Mouse (Mus musculus): ENCODE measurements around the gene Zbtb38. TPM values are rescaled to one million over a fixed set of nuclear protein-coding genes. Genes with fewer than 3 reads are reported as not detected.
"Not testable (repeated sequence)": the region's sequence is repeated elsewhere in the genome, so short reads cannot be mapped to it uniquely, and the experiment has no call there.

Zbtb38 gene
- polyA plus RNA-seq, 1 experiment from 2014 or later: 19.7 TPM

DNA sequence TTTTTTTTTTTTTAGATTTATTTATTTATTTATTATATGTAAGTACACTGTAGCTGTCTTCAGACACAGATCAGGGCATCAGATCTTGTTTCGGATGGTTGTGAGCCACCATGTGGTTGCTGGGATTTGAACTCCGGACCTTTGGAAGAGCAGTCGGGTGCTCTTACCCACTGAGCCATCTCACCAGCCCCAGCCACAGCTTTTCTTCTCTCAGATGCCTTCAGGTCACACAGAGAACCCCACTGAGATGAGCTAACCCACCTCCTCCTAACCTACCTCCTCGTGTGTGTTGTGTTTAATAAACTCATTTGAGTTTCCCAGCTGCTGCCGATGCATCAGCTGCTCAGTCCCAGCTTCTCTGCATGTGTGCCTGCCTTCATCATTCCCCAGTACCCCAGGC lies 74.9 kb downstream of the Zbtb38 start:
- H3K4me2 ChIP-seq (replicated peaks); H3K27me3 ChIP-seq (replicated peaks); H3K36me3 ChIP-seq; H3K27ac ChIP-seq; ATAC-seq (ENCODE audit: low FRiP score, low read depth); H3K9me3 ChIP-seq; H3K4me3 ChIP-seq; H3K4me1 ChIP-seq; H3K9ac ChIP-seq: not testable (repeated sequence)
- 87% methylated on average over 5 of the region's 5 CpGs for WGBS

DNA sequence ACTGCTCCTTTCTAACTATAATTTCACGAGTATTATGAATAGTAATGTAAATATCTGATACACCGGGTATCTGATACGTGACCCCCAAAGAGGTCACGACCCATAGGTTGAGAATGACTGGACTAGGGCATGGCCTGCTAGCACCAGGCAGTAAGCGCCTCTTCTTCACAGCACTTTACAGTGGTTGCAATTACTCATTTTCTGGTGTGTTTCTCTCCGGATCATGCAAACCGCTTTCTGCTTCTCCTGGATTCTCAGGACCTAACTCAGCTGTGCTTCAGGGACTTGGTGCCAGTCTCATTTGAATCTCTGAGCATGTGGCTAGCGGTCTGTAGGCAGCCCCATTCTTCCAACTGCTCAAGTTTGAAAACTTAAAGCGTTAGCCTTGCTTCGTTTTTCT lies 76.0 kb downstream of the Zbtb38 start:
- Histone ChIP-seq H3K4me2 (replicated peaks) (no peak overlapping the region), H3K9me3 (no peaks in the 10 kb centered on the region), H3K4me1 (no peaks in the 10 kb centered on the region), H3K4me3 (no peak overlapping the region), H3K27me3 (replicated peaks) (no peaks in the 10 kb centered on the region), H3K9ac (no peak overlapping the region), H3K36me3 (no peaks in the 10 kb centered on the region), H3K27ac (no peak overlapping the region)
- ATAC-seq (ENCODE audit: low FRiP score, low read depth): no peak
- WGBS: 88% methylated on average over 10 of the region's 10 CpGs

DNA sequence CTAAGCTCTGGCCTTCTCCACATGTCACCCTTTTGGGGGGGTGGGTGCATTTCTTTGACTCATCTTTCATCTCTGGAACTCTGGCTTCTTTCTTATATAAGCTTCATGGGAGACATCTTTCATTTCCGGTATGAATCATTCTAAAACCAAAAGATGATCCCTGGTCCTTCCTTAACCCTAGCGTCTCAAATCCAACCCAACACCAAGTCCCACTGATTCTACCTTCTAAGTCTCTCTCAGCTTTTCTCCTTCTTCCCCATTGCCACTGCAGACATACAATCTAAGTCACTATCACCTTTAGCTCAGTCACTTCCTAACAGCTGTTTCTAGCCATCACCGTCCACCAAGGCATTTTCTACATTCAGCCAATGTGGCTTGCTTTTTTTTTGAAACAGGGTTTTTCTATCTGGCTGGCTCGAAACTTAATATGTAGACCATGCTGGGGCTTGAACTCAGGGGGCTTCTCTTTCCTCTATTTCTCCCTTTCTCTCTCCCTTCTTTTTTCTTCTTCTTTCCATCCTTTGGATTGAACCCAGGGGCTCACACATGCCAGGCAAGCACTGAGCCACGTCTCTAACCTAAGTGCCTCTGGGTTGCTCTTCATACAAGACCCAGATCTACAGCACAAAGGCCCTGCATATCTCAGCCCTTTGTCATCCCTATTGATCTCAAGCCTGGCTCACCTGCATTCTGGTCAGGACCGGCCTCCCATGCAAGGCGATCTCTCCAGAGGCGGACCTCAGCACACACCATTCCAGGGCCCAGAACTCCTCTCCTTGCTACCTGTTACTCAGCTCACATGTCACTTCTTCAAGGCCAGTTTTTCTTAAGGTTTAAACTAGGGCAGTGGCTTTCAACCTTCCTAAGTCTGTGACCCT lies 76.6 kb downstream of the Zbtb38 start:
- no peaks in the 10 kb centered on the region for H3K4me1 ChIP-seq
- H3K27ac ChIP-seq: no peak overlapping the region
- no peaks in the 10 kb centered on the region for H3K9me3 ChIP-seq
- H3K4me3 ChIP-seq: no peak overlapping the region
- H3K4me2 ChIP-seq (replicated peaks): no peak overlapping the region
- ATAC-seq (ENCODE audit: low FRiP score, low read depth): no peak
- no peaks in the 10 kb centered on the region for H3K36me3 ChIP-seq
- 86% methylated on average over 8 of the region's 8 CpGs for WGBS
- H3K9ac ChIP-seq: no peak overlapping the region
- no peaks in the 10 kb centered on the region for H3K27me3 ChIP-seq (replicated peaks)

DNA sequence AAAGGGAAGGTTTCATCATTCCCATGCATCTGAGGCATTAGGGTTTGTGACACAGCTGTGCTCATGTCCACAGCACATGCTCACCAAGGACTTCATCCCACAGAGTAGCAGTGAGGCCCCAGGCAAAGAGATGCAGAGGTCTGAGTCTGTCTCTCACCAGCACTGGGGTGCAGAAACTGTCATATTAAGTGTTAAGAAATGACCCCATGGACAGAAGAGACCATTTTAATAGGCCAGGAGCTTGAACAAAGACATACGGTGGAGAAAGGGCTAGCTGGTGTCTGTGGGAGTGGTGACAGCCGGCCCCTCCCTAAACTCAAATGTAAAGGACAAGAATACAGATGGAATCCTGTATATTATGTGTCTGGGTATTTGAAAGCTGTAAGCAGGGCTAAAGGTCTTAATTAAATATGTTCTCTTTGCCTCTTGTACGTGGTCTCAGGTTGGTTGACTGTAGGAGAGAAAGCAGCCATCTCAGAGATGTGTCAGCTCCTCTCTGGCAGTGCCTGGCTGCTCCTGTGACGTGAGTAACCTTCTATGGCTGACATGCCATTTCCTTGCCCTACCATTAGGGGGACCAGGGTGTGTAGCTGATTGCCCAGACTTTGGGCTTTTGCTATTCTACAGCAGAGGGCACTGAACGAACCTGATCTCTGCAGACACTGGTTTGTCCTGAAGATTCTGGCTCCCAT lies 77.4 kb downstream of the Zbtb38 start:
- no peak overlapping the region for H3K27ac ChIP-seq
- H3K9ac ChIP-seq: no peak overlapping the region
- no peak overlapping the region for H3K4me3 ChIP-seq
- 48% methylated on average over 5 of the region's 5 CpGs for WGBS
- H3K4me2 ChIP-seq (replicated peaks): no peak overlapping the region
- H3K4me1 ChIP-seq: no peaks in the 10 kb centered on the region
- H3K27me3 ChIP-seq (replicated peaks): no peaks in the 10 kb centered on the region
- no peaks in the 10 kb centered on the region for H3K9me3 ChIP-seq
- ATAC-seq (ENCODE audit: low FRiP score, low read depth): no peak
- H3K36me3 ChIP-seq: no peaks in the 10 kb centered on the region

DNA sequence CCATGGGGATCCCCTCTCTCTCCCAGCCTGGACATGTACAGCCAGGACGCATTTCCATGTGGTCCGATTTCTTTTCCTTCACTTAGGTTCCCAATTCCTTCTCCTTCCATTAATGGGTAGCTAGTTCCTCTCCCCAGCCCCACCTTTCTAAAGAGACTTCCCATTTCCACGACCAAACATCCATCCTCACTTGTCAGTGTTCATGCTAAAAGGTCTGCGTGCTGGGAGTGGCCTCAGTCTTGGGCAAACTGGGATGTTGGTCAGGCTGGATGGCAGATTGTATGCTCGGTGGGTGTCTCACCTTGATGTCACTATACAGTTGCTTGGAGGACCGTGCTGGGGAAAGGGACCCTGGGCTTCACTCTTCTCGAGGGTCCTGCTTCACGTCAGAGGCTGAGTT lies 78.3 kb downstream of the Zbtb38 start:
- Histone ChIP-seq H3K27me3 (replicated peaks) (no peaks in the 10 kb centered on the region), H3K4me1 (no peaks in the 10 kb centered on the region), H3K36me3 (no peaks in the 10 kb centered on the region), H3K27ac (no peak overlapping the region), H3K9ac (no peak overlapping the region), H3K4me2 (replicated peaks) (no peak overlapping the region), H3K4me3 (no peak overlapping the region), H3K9me3 (no peaks in the 10 kb centered on the region)
- ATAC-seq (ENCODE audit: low FRiP score, low read depth): no peak
- 89% methylated on average over 8 of the region's 8 CpGs for WGBS

DNA sequence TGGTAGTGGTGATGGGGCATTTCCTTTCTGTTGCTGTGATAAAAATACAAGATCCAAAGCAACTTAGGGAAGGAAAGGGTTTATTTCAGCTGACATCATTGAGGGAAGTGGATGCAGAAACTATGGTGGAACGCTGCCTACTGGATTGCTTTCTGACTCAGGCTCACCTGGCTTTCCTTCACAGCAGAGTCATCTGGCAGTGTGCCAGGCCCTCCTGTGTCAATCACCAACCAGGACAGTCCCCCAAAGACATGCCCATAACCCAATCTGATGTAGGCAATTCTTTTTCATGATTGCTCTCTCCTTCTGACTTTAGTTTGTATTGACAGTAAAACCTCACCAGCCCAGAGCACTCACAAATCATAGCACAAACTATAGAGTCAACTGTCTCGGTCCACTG lies 80.2 kb downstream of the Zbtb38 start:
- no peaks in the 10 kb centered on the region for H3K9me3 ChIP-seq
- 84% methylated on average over 2 of the region's 2 CpGs for WGBS
- no peak overlapping the region for H3K27ac ChIP-seq
- no peak overlapping the region for H3K4me3 ChIP-seq
- H3K27me3 ChIP-seq (replicated peaks): no peaks in the 10 kb centered on the region
- no peak for ATAC-seq (ENCODE audit: low FRiP score, low read depth)
- no peaks in the 10 kb centered on the region for H3K4me1 ChIP-seq
- no peaks in the 10 kb centered on the region for H3K36me3 ChIP-seq
- no peak overlapping the region for H3K9ac ChIP-seq
- no peak overlapping the region for H3K4me2 ChIP-seq (replicated peaks)

DNA sequence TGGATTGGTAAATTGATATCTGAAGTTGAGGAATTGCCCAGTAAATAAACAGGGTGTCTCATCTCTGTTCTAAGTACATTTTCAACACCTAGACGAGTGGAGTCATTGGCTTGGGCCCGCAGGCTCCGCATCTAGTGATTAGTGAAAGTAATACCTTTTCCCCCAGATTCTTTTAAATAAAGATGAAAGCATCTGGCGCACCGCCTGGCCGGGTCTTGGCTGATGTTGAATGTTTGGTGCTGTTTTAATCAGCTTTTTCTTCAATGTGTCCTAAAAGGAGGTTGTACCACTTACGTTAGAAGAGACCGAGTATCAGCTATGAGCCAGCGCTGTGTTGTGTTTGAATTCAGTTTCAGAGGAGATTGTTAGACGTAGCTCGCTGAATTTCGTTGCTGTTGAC lies 81.4 kb downstream of the Zbtb38 start:
- H3K4me3 ChIP-seq: no peak overlapping the region
- H3K4me1 ChIP-seq: no peaks in the 10 kb centered on the region
- no peaks in the 10 kb centered on the region for H3K27me3 ChIP-seq (replicated peaks)
- ATAC-seq (ENCODE audit: low FRiP score, low read depth): no peak
- no peak overlapping the region for H3K9ac ChIP-seq
- 95% methylated on average over 12 of the region's 12 CpGs for WGBS
- no peak overlapping the region for H3K27ac ChIP-seq
- H3K4me2 ChIP-seq (replicated peaks): no peak overlapping the region
- no peaks in the 10 kb centered on the region for H3K9me3 ChIP-seq
- no peaks in the 10 kb centered on the region for H3K36me3 ChIP-seq

DNA sequence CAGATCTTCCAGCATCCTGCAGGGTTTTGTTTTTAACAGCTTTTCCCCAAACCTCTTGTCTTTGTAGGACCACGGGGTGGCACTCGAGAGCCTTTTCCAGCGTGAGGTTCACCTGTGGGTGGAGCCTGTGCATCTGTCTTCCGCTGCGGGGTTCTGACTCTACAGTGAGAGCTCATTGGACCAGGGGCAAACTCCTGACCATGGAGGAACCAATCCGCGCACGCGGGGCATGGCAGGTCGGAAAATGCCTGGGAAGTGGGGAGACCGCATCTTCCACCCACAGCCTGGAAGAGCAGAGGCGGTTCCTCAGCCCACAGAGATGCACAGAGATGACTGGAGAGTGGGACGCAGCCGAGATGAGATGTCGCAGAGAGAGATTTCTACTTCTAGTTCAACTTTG lies 82.8 kb downstream of the Zbtb38 start:
- peak overlapping the region; percentile 47 for H3K27ac ChIP-seq
- 5% methylated on average over 15 of the region's 15 CpGs for WGBS
- ATAC-seq (ENCODE audit: low FRiP score, low read depth): peak; percentile 100
- H3K9me3 ChIP-seq: no peaks in the 10 kb centered on the region
- no peaks in the 10 kb centered on the region for H3K4me1 ChIP-seq
- H3K36me3 ChIP-seq: no peaks in the 10 kb centered on the region
- peak overlapping the region; percentile 20 for H3K4me3 ChIP-seq
- H3K27me3 ChIP-seq (replicated peaks): no peaks in the 10 kb centered on the region
- peak overlapping the region; percentile 35; the same call in 1 of the 2 replicates for H3K9ac ChIP-seq
- peak overlapping the region; percentile 55 for H3K4me2 ChIP-seq (replicated peaks)

DNA sequence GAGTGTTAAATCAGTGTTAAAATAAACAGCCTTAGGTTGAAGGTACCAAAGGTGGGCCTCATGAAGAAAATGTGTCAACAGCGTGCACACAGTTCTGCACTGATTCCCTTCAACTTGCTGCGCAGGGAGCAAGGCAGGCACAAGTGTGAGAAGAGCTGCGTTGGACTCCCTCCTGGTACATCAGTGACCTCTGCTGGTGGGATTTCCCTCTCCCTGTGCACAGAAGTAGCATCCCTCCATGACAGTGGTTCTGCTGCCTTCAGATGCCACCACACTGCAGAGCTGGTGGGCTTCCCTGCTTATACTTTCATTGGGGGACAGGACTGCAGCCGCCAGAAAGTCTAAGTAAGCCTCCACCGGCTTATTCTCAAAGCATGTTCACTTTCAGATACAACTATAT lies 84.0 kb downstream of the Zbtb38 start:
- 0 out of 2 replicates have a peak, but pooled peaks have one; percentile 51 for ATAC-seq (ENCODE audit: low FRiP score, low read depth)
- H3K9me3 ChIP-seq: no peaks in the 10 kb centered on the region
- H3K27ac ChIP-seq: no peak overlapping the region
- no peak overlapping the region for H3K4me3 ChIP-seq
- WGBS: 59% methylated on average over 5 of the region's 5 CpGs
- H3K27me3 ChIP-seq (replicated peaks): no peaks in the 10 kb centered on the region
- no peaks in the 10 kb centered on the region for H3K36me3 ChIP-seq
- H3K4me1 ChIP-seq: no peaks in the 10 kb centered on the region
- H3K4me2 ChIP-seq (replicated peaks): no peak overlapping the region
- no peak overlapping the region for H3K9ac ChIP-seq

DNA sequence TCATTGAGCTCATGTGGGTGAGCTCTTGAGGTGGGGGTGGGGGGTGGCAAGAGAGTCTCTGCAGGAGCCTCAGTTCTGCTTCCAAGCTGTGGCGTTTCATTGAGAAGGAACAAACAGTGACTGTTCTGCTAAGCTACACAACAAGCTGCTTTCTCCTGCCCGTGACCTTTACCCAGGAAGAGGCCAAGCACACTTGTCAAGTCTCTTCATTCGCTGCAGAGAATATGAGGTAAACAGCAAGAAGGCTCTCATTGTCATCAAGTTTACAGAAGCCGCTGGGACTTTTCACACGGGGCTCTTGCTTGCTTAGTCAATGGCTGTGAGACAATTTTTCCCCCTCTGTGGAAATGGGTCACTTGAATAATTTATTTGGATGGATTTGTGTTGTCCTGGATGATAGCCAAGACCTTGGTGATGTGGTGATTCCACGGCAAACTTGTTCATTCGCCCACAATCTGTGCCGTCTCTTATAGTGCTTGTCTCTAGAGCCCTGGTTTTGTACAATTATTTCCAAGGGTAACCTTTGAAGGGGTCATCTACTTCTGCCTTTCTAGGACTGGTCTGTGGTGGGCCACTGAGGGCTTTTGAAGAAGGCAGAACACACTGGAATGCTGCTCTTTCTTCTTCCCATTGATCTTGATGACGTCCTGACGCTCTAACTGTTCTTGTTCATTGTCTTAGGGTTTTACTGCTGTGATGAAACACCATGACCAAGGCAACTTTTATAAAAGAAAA lies 92.0 kb downstream of the Zbtb38 start:
- no peak overlapping the region for H3K4me2 ChIP-seq (replicated peaks)
- 67% methylated on average over 10 of the region's 10 CpGs for WGBS
- no peak overlapping the region for H3K27ac ChIP-seq
- no peaks in the 10 kb centered on the region for H3K36me3 ChIP-seq
- no peaks in the 10 kb centered on the region for H3K4me1 ChIP-seq
- no peaks in the 10 kb centered on the region for H3K9me3 ChIP-seq
- H3K4me3 ChIP-seq: no peak overlapping the region
- no peak; the same call in 1 of the 2 replicates for ATAC-seq (ENCODE audit: low FRiP score, low read depth)
- no peaks in the 10 kb centered on the region for H3K27me3 ChIP-seq (replicated peaks)
- H3K9ac ChIP-seq: no peak overlapping the region

DNA sequence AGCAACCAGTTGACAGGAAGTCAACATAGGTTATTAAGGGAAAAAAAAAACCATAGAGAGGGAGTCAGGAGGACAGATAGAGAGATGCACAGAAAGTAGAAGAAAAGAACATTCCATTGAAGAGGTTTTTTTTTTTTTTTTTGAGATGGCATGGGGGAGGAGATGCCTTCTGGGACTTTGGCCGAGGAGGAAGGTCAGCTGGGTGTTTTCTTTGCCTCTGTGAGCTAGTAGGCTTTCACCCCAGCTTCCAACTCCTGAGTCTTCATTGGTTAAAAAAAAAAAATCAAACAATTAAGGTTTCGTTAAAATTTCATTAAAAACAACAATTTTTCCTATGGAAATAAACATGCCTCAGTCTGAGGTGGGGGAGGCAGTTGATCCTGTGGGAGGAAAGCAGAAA lies 92.8 kb downstream of the Zbtb38 start:
- Histone ChIP-seq H3K27ac (no peak overlapping the region), H3K4me3 (no peak overlapping the region), H3K36me3 (no peaks in the 10 kb centered on the region), H3K9ac (no peak overlapping the region), H3K4me2 (replicated peaks) (no peak overlapping the region), H3K4me1 (no peaks in the 10 kb centered on the region), H3K27me3 (replicated peaks) (no peaks in the 10 kb centered on the region), H3K9me3 (no peaks in the 10 kb centered on the region)
- ATAC-seq (ENCODE audit: low FRiP score, low read depth): no peak
- WGBS: 75% methylated on average over 2 of the region's 2 CpGs

DNA sequence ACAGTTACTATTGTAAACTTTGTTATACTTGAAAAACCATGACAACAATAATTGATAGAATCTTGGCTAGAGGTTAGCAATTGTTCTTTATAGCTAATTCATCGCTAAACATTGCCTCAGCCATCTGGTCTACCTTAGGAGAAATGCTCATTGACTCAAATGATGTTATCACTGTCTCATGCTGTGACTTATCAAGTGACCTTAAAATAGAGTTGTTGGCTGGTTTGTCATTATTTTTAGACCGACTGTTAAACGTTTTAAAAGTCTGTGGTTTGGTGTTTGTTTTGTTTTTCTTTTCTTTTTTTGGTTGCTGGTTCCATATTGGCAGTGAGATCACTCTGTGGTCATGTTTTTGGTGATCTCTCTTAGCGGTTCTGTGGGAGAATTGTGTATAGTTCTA lies 99.1 kb downstream of the Zbtb38 start:
- Histone ChIP-seq H3K36me3 (no peaks in the 10 kb centered on the region), H3K4me1 (no peaks in the 10 kb centered on the region), H3K4me2 (replicated peaks) (no peak overlapping the region), H3K27me3 (replicated peaks) (no peaks in the 10 kb centered on the region), H3K27ac (no peak overlapping the region), H3K9me3 (no peaks in the 10 kb centered on the region), H3K4me3 (no peak overlapping the region), H3K9ac (no peak overlapping the region)
- ATAC-seq (ENCODE audit: low FRiP score, low read depth): no peak
- 78% methylated on average over 4 of the region's 4 CpGs for WGBS
